Mouse (Mus musculus) MEL (cell line): ENCODE measurements around the gene Zp3. TPM values are rescaled to one million over a fixed set of nuclear protein-coding genes. Genes with fewer than 3 reads are reported as not detected.

Source experiments
- DNase-seq: peaks from one replicate; pipeline ENCODE4 v3.0.0; 2011; ENCODE audit warnings: low read depth, low spot score
- H3K27ac ChIP-seq: 2 replicates; pipeline ENCODE4 v1.5.1; 2012; ENCODE audit warnings: low read depth, mild to moderate bottlenecking, control low read depth, low read length, moderate library complexity; ENCODE audit not compliant: control insufficient read depth
- H3K27me3 ChIP-seq, 2 experiments: fragments of 150-350 bp in 1 of 2; sonication (generic) in 1 of 2; 2 replicates each; pipeline ENCODE4 v1.6.1; 2012; ENCODE audit warnings: low read length in 2 of 2, mild to moderate bottlenecking in 2 of 2, improper control_type of control experiment in 1 of 2, moderate library complexity in 1 of 2; ENCODE audit not compliant: insufficient read depth in 2 of 2, control insufficient read depth in 1 of 2
- H3K36me3 ChIP-seq, 2 experiments: 2 replicates each; pipeline ENCODE4 v1.6.1; 2012 to 2014; ENCODE audit warnings: low read length in 2 of 2, improper control_type of control experiment in 1 of 2, inconsistent platforms in 1 of 2, mild to moderate bottlenecking in 1 of 2; ENCODE audit not compliant: insufficient read depth in 2 of 2, control insufficient read depth in 1 of 2
- H3K4me1 ChIP-seq, 2 experiments: fragments of 150-350 bp in 1 of 2; sonication (generic) in 1 of 2; 2 replicates each; pipeline ENCODE4 v1.6.1; 2012; ENCODE audit warnings: low read length in 2 of 2, improper control_type of control experiment in 1 of 2, mild to moderate bottlenecking in 1 of 2; ENCODE audit not compliant: insufficient read depth in 2 of 2, control insufficient read depth in 1 of 2
- H3K4me3 ChIP-seq, 2 experiments: fragments of 150-350 bp in 1 of 2; sonication (generic) in 1 of 2; 2 replicates each; pipeline ENCODE4 v1.5.1; 2012; ENCODE audit warnings: low read depth in 2 of 2, low read length in 2 of 2, mild to moderate bottlenecking in 2 of 2, moderate library complexity in 2 of 2, control low read depth in 1 of 2, improper control_type of control experiment in 1 of 2; ENCODE audit not compliant: control insufficient read depth in 1 of 2, insufficient read depth in 1 of 2
- H3K79me2 ChIP-seq: 2 replicates; pipeline ENCODE4 v1.6.1; 2012; ENCODE audit warnings: mild to moderate bottlenecking, low read length, moderate library complexity; ENCODE audit not compliant: control insufficient read depth, poor library complexity, insufficient read depth
- H3K9ac ChIP-seq: 2 replicates; pipeline ENCODE4 v1.6.1; 2012; ENCODE audit warnings: low read depth, mild to moderate bottlenecking, control low read depth, low read length, moderate library complexity; ENCODE audit not compliant: control insufficient read depth, poor library complexity, severe bottlenecking
- H3K9me3 ChIP-seq: fragments of 150-350 bp; sonication (generic); replicated peaks from 2 replicates; pipeline ENCODE4 v1.6.1; 2012; ENCODE audit warnings: mild to moderate bottlenecking, low read length, improper control_type of control experiment, moderate library complexity; ENCODE audit not compliant: insufficient read depth
- BHLHE40 ChIP-seq: IDR thresholded peaks from 2 replicates; pipeline ENCODE4 v1.6.1; 2012; ENCODE audit warnings: low read depth, mild to moderate bottlenecking, inconsistent platforms, low read length, improper control_type of control experiment, borderline replicate concordance
- CHD1 ChIP-seq: IDR thresholded peaks from 2 replicates; pipeline ENCODE4 v1.6.1; 2012; ENCODE audit warnings: low read depth, mild to moderate bottlenecking, inconsistent platforms, low read length, improper control_type of control experiment
- CHD2 ChIP-seq: IDR thresholded peaks from 2 replicates; pipeline ENCODE4 v1.6.1; 2011; ENCODE audit warnings: low read length, improper control_type of control experiment
- ELF1 ChIP-seq: IDR thresholded peaks from 2 replicates; pipeline ENCODE4 v1.6.1; 2014; ENCODE audit warnings: low read depth, mild to moderate bottlenecking, inconsistent platforms, low read length, improper control_type of control experiment, moderate library complexity
- EP300 ChIP-seq, 2 experiments: IDR thresholded peaks; 2 replicates each; pipeline ENCODE4 v1.6.1; 2011; ENCODE audit warnings: improper control_type of control experiment in 2 of 2, low read length in 2 of 2, low read depth in 1 of 2, mild to moderate bottlenecking in 1 of 2
- ETS1 ChIP-seq: IDR thresholded peaks from 2 replicates; pipeline ENCODE4 v1.6.1; 2012; ENCODE audit warnings: low read depth, mild to moderate bottlenecking, inconsistent platforms, low read length, improper control_type of control experiment, moderate library complexity
- JUND ChIP-seq: IDR thresholded peaks from 2 replicates; pipeline ENCODE4 v1.6.1; 2011; ENCODE audit warnings: low read depth, mild to moderate bottlenecking, improper control_type of control experiment, low read length
- KAT2A ChIP-seq: conservative IDR thresholded peaks from 2 replicates; pipeline ENCODE4 v1.6.1; 2012; ENCODE audit warnings: low read depth, low read length, improper control_type of control experiment, inconsistent platforms
- MAZ ChIP-seq: IDR thresholded peaks from 2 replicates; pipeline ENCODE4 v1.6.1; 2012; ENCODE audit warnings: low read depth, mild to moderate bottlenecking, inconsistent platforms, low read length, improper control_type of control experiment
- MEF2A ChIP-seq: IDR thresholded peaks from 2 replicates; pipeline ENCODE4 v1.6.1; 2014; ENCODE audit warnings: low read depth, mild to moderate bottlenecking, inconsistent platforms, low read length, improper control_type of control experiment; ENCODE audit not compliant: poor library complexity, insufficient replicate concordance, severe bottlenecking; ENCODE audit errors: extremely low read depth
- NELFE ChIP-seq: IDR thresholded peaks from 2 replicates; pipeline ENCODE4 v1.6.1; 2011; ENCODE audit warnings: low read depth, low read length, improper control_type of control experiment
- NRF1 ChIP-seq: IDR thresholded peaks from 2 replicates; pipeline ENCODE4 v1.6.1; 2014; ENCODE audit warnings: low read depth, mild to moderate bottlenecking, inconsistent platforms, low read length, improper control_type of control experiment, moderate library complexity; ENCODE audit not compliant: poor library complexity, insufficient read depth, severe bottlenecking
- POLR2AphosphoS5 ChIP-seq: IDR thresholded peaks from 2 replicates; pipeline ENCODE4 v1.6.1; 2012; ENCODE audit warnings: low read depth, borderline replicate concordance, mild to moderate bottlenecking, inconsistent platforms, low read length, moderate library complexity, mixed read lengths
- TAL1 ChIP-seq: IDR thresholded peaks from 2 replicates; pipeline ENCODE4 v1.6.1; 2012; ENCODE audit warnings: mild to moderate bottlenecking, inconsistent platforms, low read length, moderate library complexity, mixed read lengths
- TBP ChIP-seq: IDR thresholded peaks from 2 replicates; pipeline ENCODE4 v1.8.0; 2011; ENCODE audit warnings: low read depth, low read length, improper control_type of control experiment
- TCF12 ChIP-seq: IDR thresholded peaks from 2 replicates; pipeline ENCODE4 v1.6.1; 2014; ENCODE audit warnings: low read depth, mild to moderate bottlenecking, inconsistent platforms, low read length, improper control_type of control experiment, moderate library complexity
- USF2 ChIP-seq, 2 experiments: IDR thresholded peaks; 2 replicates each; pipeline ENCODE4 v1.6.1; 2011 to 2012; ENCODE audit warnings: improper control_type of control experiment in 2 of 2, low read length in 2 of 2, borderline replicate concordance in 1 of 2, inconsistent platforms in 1 of 2, low read depth in 1 of 2, mild to moderate bottlenecking in 1 of 2; ENCODE audit not compliant: insufficient read depth in 1 of 2
- ZC3H11A ChIP-seq: IDR thresholded peaks from 2 replicates; pipeline ENCODE4 v1.6.1; 2012; ENCODE audit warnings: low read depth, mild to moderate bottlenecking, inconsistent platforms, low read length, improper control_type of control experiment
- ZKSCAN1 ChIP-seq: IDR thresholded peaks from 2 replicates; pipeline ENCODE4 v1.6.1; 2012; ENCODE audit warnings: low read depth, mild to moderate bottlenecking, inconsistent platforms, low read length, improper control_type of control experiment, moderate library complexity
- ZMIZ1 ChIP-seq: IDR thresholded peaks from 2 replicates; pipeline ENCODE4 v1.6.1; 2012; ENCODE audit warnings: low read depth, mild to moderate bottlenecking, inconsistent platforms, low read length, improper control_type of control experiment, moderate library complexity
- polyA plus RNA-seq, 2 experiments: library from polyadenylated mRNA; stranded (reverse) in 1 of 2; unstranded in 1 of 2; fragments of >175 nt in 1 of 2; fragments of >200 nt in 1 of 2; gene quantifications; 2 replicates each; pipeline versions ENCODE4 v1.2.1 to v1.2.4; 2012; ENCODE audit warnings: low replicate concordance in 2 of 2, low read depth in 1 of 2; ENCODE audit not compliant: insufficient read length in 2 of 2, insufficient read depth in 1 of 2, missing spikeins in 1 of 2
- total RNA-seq: library from RNA; depleted of rRNA; stranded (reverse); fragments of 300-350 nt; gene quantifications from 2 replicates; pipeline ENCODE4 v1.2.3, GENCODE M21; 2012

Zp3 gene
- total and polyA plus RNA-seq, 3 experiments, result not detected

- H3K27me3 ChIP-seq, result no peaks in the 10 kb centered on the region
- H3K79me2 ChIP-seq, result no peaks in the 10 kb centered on the region
- DNase-seq, result no peak
- H3K4me1 ChIP-seq, result peaks cover 0 to 4% of the 10 kb centered on the region in 2 experiments; a peak in 1 of 4 replicates
- TF ChIP-seq EP300 (IDR thresholded peaks at IDR 0.05; ENCODE audit: low read depth in 1 of 2, low read length in 2 of 2), result no peak
- no peak for TF ChIP-seq ZMIZ1
- no peak for TF ChIP-seq ELF1
- H3K4me3 ChIP-seq, result no peak overlapping the region
- H3K9me3 ChIP-seq, result no peaks in the 10 kb centered on the region
- H3K36me3 ChIP-seq, result peaks cover 0 to 3% of the 10 kb centered on the region in 2 experiments; a peak in 1 of 4 replicates
- no peak overlapping the region for H3K9ac ChIP-seq
- no peak overlapping the region for H3K27ac ChIP-seq
Observed at GRCm38 (mm10) chr5:136007745-136008144, 27.8 kb downstream of the Zp3 start.

GRCm38 (mm10) chr5:136014877-136015276, 35.0 kb downstream of the Zp3 start:
- Histone ChIP-seq H3K79me2 (no peaks in the 10 kb centered on the region), H3K4me1 (peaks cover 0 to 3% of the 10 kb centered on the region in 2 experiments; a peak in 1 of 4 replicates), H3K27me3 (no peaks in the 10 kb centered on the region), H3K27ac (no peak overlapping the region), H3K9me3 (no peaks in the 10 kb centered on the region), H3K9ac (no peak overlapping the region), H3K36me3 (peaks cover 0 to 3% of the 10 kb centered on the region in 2 experiments; a peak in 1 of 4 replicates), H3K4me3 (no peak overlapping the region)
- DNase-seq, result no peak
- TF ChIP-seq CHD2 (no peak), MEF2A (no peak), USF2 (IDR thresholded peaks at IDR 0.05; ENCODE audit: borderline replicate concordance in 1 of 2, insufficient read depth in 1 of 2, low read depth in 1 of 2, low read length in 2 of 2) (no peak), MAZ (no peak), ETS1 (no peak), KAT2A (no peak), POLR2AphosphoS5 (no peak), ZMIZ1 (no peak), BHLHE40 (no peak), TAL1 (no peak), NRF1 (no peak), ZKSCAN1 (no peak), TBP (no peak), ZC3H11A (no peak), NELFE (no peak), CHD1 (no peak), TCF12 (no peak), JUND (no peak)
